Mouse (Mus musculus) WW6 (cell line): ENCODE data around the gene Bend5.

Experiments
- DNase-seq: peaks from one replicate; pipeline ENCODE4 v3.0.0-alpha.2; 2013; ENCODE audit warnings: low read depth, low spot score

Gene Bend5

GRCm38 (mm10) chr4:111486187-111486586, 71.4 kb downstream of the Bend5 start:
- DNase-seq = no peak

GRCm38 (mm10) chr4:111487233-111487843, 72.5 kb downstream of the Bend5 start:
- DNase-seq = no peak

- no peak for DNase-seq
These were observed 79.1 kb downstream of the Bend5 start for GRCm38 (mm10) chr4:111493750-111494404.

GRCm38 (mm10) chr4:111495949-111496348, 81.1 kb downstream of the Bend5 start:
- peak; percentile 5 for DNase-seq

GRCm38 (mm10) chr4:111498751-111499150, 83.9 kb downstream of the Bend5 start:
- DNase-seq = no peak

GRCm38 (mm10) chr4:111501441-111501840, 86.6 kb downstream of the Bend5 start:
- DNase-seq = no peak

GRCm38 (mm10) chr4:111502965-111503727, 88.3 kb downstream of the Bend5 start:
- DNase-seq = no peak

- no peak for DNase-seq
These were observed 90.1 kb downstream of the Bend5 start for GRCm38 (mm10) chr4:111504952-111505351.
